Mouse (Mus musculus): ENCODE results near the gene Cers6. TPM values are rescaled to one million over a fixed set of nuclear protein-coding genes. Genes with fewer than 3 reads are reported as not detected.

Cers6 gene
- polyA plus RNA-seq, 1 experiment from 2014 or later = 55.0 TPM

DNA sequence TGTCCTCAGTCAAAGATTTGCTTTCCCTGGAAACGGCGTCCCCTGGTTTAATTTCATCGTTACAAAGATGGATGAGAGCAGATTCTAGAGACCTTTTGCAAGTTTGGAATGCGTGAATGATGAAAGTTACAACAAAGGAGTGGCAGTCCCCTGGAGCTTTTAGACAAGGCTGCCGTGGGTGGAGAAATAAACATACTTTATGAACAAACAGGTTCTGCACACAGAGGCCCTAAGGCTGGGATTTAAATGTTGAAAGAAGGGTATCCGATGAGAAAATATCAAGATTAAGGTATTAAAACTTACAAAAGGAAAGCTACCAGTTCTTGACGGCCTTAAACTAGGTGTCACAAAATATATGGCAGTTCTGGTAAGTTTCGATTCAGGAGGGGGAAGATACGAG is 117.0 kb downstream of the Cers6 start:
- no peaks in the 10 kb centered on the region for H3K27me3 ChIP-seq
- 0 out of 2 replicates have a peak, but pooled peaks cover 11% of the 10 kb centered on the region for H3K4me1 ChIP-seq
- no peak overlapping the region for H3K4me2 ChIP-seq (replicated peaks)
- no peak overlapping the region for H3K4me3 ChIP-seq
- H3K36me3 ChIP-seq = no peaks in the 10 kb centered on the region
- H3K27ac ChIP-seq (replicated peaks) = no peak overlapping the region
- 62% methylated on average over 9 of the region's 9 CpGs for WGBS
- no peak overlapping the region for H3K9ac ChIP-seq (replicated peaks)
- no peak for ATAC-seq (replicated peaks)
- H3K9me3 ChIP-seq = no peaks in the 10 kb centered on the region

DNA sequence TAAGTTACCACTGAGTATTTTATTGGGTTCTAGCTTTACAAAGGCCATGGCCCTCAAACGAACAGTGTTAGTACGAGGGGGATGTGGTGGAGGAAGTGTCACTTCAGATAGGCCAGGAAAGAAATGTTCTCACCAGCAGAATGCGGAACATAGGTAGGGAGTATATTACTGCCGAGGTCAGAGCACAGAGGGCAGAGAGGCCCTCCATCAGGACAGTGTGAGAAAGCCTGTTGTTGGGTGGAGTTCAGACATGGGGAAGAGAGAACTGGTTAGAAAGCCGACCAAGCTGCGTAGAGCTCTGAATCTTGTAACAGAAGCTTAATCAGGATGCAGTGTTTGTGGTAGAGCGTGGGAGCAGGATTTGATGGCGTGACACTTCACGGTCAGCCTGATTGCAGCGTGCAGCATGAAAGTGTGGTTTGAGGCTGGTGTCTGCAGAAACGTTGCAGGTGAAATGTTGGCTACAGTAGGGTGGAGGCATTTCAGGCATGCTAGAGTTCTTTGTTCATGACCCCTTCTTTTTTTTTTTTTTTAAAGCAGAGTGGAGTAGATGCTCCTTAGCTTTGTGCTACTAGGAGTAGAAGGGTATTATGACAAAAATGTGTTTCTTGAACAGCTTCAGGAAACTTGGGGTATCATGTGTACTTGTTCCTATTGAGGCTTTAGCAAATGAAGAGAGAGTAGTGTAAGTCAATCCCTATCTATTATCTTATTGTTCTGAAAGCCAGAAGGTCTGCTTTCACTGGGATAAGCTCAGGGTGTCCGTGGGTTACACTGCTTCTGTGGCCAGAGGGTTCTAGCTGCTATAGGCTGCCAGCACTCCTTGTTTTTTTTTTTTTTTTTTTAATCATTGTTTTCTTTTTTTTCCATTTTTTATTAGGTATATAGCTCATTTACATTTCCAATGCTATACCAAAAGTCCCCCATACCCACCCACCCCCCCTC is 117.7 kb downstream of the Cers6 start:
- Histone ChIP-seq H3K27ac (replicated peaks) (no peak overlapping the region), H3K4me1 (0 out of 2 replicates have a peak, but pooled peaks cover 11% of the 10 kb centered on the region), H3K4me2 (replicated peaks) (no peak overlapping the region), H3K9me3 (no peaks in the 10 kb centered on the region), H3K36me3 (no peaks in the 10 kb centered on the region), H3K9ac (replicated peaks) (no peak overlapping the region), H3K27me3 (no peaks in the 10 kb centered on the region), H3K4me3 (no peak overlapping the region)
- 79% methylated on average over 12 of the region's 12 CpGs for WGBS
- no peak for ATAC-seq (replicated peaks)

DNA sequence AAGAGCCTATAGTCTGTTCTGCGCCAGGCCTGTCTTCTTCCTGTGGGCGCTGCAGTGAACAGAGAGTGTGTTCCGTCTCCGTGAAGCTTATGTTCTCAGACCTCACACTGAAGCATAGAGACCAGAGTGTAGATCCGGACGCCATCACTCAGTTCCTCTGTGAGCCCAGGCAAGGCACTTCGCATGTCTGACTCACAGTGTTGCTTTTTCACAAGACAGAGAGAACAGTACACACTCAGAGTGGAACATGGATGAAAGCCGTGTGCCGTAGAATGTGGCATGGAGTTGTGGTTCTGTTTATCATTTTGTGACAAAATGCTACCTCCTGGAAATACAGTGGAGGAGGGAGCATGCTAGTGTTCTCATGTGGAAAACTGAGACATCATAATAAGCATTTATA is 120.1 kb downstream of the Cers6 start:
- no peak overlapping the region for H3K9ac ChIP-seq (replicated peaks)
- no peaks in the 10 kb centered on the region for H3K9me3 ChIP-seq
- 0 out of 2 replicates have a peak, but pooled peaks cover 11% of the 10 kb centered on the region for H3K4me1 ChIP-seq
- H3K27me3 ChIP-seq = no peaks in the 10 kb centered on the region
- no peak overlapping the region for H3K4me2 ChIP-seq (replicated peaks)
- WGBS = 82% methylated on average over 9 of the region's 9 CpGs
- no peak overlapping the region for H3K4me3 ChIP-seq
- H3K36me3 ChIP-seq = no peaks in the 10 kb centered on the region
- ATAC-seq (replicated peaks) = peak; percentile 28
- H3K27ac ChIP-seq (replicated peaks) = no peak overlapping the region

DNA sequence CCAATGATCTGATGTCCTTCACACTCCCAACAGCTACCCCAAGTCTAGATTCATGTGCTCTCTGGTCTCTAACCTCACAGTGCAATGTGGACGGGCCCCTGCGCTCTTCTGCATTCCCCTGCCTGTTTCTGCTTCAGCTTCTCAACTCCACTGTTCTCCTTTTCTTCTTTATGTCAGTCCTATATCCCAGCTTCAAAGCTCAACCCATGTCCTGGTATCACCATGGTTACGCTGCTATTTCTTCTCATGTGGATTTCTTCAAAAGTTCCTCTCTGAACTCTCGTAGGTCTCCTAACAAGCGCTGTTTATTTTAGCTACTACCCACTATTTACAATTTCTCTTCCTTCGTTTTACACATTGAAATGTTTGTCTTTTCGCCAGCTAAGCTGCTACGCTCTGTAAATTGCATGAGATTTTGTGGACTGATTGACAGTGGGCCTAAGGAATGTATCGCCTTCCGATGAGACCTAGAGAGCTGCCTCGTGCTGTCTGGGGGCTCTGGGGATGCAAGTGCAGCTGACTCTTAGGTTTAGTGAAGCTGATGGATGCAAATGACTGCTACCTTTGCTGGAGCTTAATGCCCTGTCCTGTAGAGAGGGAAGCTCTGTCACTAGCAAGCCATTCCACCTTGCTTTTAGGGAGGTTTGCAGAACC is 120.6 kb downstream of the Cers6 start:
- H3K36me3 ChIP-seq = no peaks in the 10 kb centered on the region
- no peak overlapping the region for H3K4me3 ChIP-seq
- 57% methylated on average over 11 of the region's 11 CpGs for WGBS
- no peaks in the 10 kb centered on the region for H3K9me3 ChIP-seq
- H3K4me1 ChIP-seq = 0 out of 2 replicates have a peak, but pooled peaks cover 11% of the 10 kb centered on the region
- ATAC-seq (replicated peaks) = peak; percentile 59
- H3K9ac ChIP-seq (replicated peaks) = no peak overlapping the region
- no peak overlapping the region for H3K27ac ChIP-seq (replicated peaks)
- no peak overlapping the region for H3K4me2 ChIP-seq (replicated peaks)
- H3K27me3 ChIP-seq = no peaks in the 10 kb centered on the region

DNA sequence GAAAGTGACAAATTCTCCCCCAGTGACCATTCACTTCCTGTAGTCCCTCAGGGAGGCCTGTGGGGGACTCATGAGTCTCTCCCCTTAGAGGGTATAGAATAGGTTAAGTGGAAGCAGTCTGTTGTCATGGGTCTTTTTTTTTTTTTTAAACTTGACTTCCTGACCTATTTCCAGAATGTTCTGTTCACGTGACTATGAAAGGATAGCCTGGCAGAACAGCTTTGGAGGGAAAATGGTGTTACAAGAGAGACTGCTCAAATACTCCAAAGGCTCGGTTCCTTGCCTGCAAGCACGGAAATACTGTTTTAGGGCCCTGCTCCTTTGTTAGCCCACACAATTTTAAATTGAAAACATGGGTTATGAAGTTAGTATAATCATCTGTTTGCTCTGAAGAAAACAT is 121.7 kb downstream of the Cers6 start:
- H3K4me3 ChIP-seq = no peak overlapping the region
- WGBS = 86% methylated on average over 3 of the region's 3 CpGs
- ATAC-seq (replicated peaks) = no peak
- no peaks in the 10 kb centered on the region for H3K27me3 ChIP-seq
- no peak overlapping the region for H3K9ac ChIP-seq (replicated peaks)
- H3K27ac ChIP-seq (replicated peaks) = no peak overlapping the region
- no peak overlapping the region for H3K4me2 ChIP-seq (replicated peaks)
- H3K36me3 ChIP-seq = no peaks in the 10 kb centered on the region
- H3K4me1 ChIP-seq = 0 out of 2 replicates have a peak, but pooled peaks cover 11% of the 10 kb centered on the region
- no peaks in the 10 kb centered on the region for H3K9me3 ChIP-seq

DNA sequence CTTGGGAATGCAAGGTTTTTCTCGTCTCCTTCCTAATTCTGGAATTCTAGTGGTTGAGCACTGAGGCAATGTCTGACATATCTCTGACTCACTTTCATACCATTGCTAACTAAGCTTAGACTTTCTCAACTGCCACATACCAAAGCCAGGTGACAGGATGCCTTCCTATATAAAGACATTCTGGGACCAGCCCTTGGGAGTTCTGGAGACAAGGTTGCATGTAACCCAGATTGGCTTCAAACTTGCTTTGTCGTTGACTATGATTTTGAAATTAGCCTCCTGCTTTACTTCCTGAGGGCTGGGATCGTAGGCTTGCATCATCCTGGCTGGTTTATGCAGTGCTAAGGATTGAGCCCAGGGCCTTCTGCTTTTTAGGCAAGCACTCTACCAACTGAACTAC is 122.2 kb downstream of the Cers6 start:
- WGBS = 91% methylated on average over 3 of the region's 3 CpGs
- no peaks in the 10 kb centered on the region for H3K36me3 ChIP-seq
- ATAC-seq (replicated peaks) = no peak
- no peaks in the 10 kb centered on the region for H3K27me3 ChIP-seq
- H3K4me2 ChIP-seq (replicated peaks) = no peak overlapping the region
- no peak overlapping the region for H3K4me3 ChIP-seq
- H3K9me3 ChIP-seq = no peaks in the 10 kb centered on the region
- H3K9ac ChIP-seq (replicated peaks) = no peak overlapping the region
- no peak overlapping the region for H3K27ac ChIP-seq (replicated peaks)
- 0 out of 2 replicates have a peak, but pooled peaks cover 11% of the 10 kb centered on the region for H3K4me1 ChIP-seq

DNA sequence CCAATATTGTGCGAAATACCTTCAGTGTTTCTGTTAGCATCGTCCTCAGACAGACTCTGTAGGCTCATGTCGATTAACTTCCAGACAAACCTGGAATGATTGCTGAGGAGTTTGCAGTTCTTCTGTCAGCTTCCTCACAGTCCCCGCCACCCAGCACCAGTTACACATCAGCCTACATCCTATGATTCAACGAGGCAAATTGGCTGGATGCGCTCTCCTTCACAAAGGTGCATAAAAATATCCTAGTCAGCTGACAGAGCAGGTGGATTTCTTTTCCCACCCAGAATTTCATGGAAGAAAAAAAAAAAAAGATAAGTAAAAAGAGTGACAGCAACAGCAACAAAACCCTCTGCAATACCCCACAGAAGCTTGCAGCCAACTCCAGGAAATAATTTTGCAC is 127.9 kb downstream of the Cers6 start:
- 91% methylated on average over 6 of the region's 6 CpGs for WGBS
- no peak overlapping the region for H3K4me2 ChIP-seq (replicated peaks)
- H3K27ac ChIP-seq (replicated peaks) = no peak overlapping the region
- H3K9ac ChIP-seq (replicated peaks) = no peak overlapping the region
- no peaks in the 10 kb centered on the region for H3K9me3 ChIP-seq
- no peaks in the 10 kb centered on the region for H3K27me3 ChIP-seq
- H3K4me1 ChIP-seq = peaks cover under 1% of the 10 kb centered on the region
- no peak for ATAC-seq (replicated peaks)
- no peak overlapping the region for H3K4me3 ChIP-seq
- H3K36me3 ChIP-seq = no peaks in the 10 kb centered on the region

DNA sequence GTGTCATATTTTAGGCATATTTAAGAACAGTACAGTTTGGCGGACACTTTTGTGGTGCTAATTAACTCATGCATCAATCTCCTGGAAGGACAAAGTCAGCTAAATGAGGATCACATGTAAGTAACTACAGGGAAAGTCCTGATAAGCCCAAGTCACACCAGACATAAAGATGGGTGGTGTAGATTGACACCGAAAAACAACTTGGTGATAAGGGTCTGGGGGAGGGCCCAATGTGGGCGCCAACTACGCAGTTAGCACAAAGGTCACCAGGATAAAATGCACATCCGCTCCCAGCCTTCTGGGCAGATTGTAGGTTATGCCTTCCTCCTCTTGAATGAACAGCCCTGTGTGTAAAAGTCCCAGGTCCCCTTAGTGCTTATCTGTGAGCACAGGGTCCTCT is 131.4 kb downstream of the Cers6 start:
- H3K4me3 ChIP-seq = no peak overlapping the region
- H3K4me1 ChIP-seq = peaks cover 9% of the 10 kb centered on the region
- no peak overlapping the region for H3K9ac ChIP-seq (replicated peaks)
- H3K4me2 ChIP-seq (replicated peaks) = no peak overlapping the region
- no peaks in the 10 kb centered on the region for H3K27me3 ChIP-seq
- no peaks in the 10 kb centered on the region for H3K36me3 ChIP-seq
- no peak for ATAC-seq (replicated peaks)
- WGBS = 95% methylated on average over 5 of the region's 5 CpGs
- H3K9me3 ChIP-seq = no peaks in the 10 kb centered on the region
- no peak overlapping the region for H3K27ac ChIP-seq (replicated peaks)

DNA sequence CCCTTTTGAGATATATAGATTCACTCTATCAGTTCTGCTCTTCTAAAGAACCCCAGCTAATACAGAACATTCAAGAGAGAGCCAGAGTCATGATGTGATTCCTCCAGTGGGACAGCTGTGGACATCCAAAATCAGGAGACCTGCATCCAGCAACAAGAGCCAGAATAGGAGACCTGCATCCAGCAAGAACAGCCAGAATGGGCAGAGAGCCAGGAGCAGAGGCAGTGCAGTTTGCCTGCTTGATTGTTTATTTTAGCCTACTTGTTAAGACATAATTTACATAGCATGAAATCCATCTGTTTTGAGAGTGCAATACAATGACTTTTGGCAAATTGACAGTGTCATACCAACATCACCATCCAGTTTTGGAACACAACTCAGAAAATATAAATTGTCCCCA is 133.2 kb downstream of the Cers6 start:
- ATAC-seq (replicated peaks) = no peak
- H3K4me1 ChIP-seq = peaks cover 9% of the 10 kb centered on the region
- H3K36me3 ChIP-seq = no peaks in the 10 kb centered on the region
- H3K27me3 ChIP-seq = no peaks in the 10 kb centered on the region
- H3K9ac ChIP-seq (replicated peaks) = no peak overlapping the region
- H3K27ac ChIP-seq (replicated peaks) = 0 out of 2 replicates have a peak overlapping the region, but pooled peaks have one; percentile 25
- no peaks in the 10 kb centered on the region for H3K9me3 ChIP-seq
- H3K4me3 ChIP-seq = no peak overlapping the region
- H3K4me2 ChIP-seq (replicated peaks) = no peak overlapping the region

DNA sequence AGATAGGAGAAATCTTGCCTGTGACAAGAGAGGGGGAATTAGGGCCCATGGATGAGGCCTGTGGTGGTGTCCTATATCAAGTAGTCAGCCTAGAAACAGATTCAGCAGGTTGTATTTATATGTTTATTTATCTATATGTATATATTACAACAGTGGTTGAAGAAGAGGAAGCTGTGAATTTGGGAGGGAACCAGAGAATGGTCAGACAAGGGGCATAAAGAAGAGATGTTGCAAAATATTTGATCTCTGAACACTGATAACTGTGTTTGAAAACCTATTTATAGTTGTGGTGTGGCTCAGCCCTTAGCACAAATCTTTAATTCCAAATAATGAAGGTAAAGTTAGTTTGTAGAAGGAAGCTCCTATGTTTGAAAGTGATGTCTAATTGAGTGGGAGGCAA is 134.5 kb downstream of the Cers6 start:
- H3K36me3 ChIP-seq = no peaks in the 10 kb centered on the region
- no peak overlapping the region for H3K4me2 ChIP-seq (replicated peaks)
- H3K4me3 ChIP-seq = no peak overlapping the region
- no peaks in the 10 kb centered on the region for H3K27me3 ChIP-seq
- no peak overlapping the region for H3K27ac ChIP-seq (replicated peaks)
- H3K4me1 ChIP-seq = peaks cover 9% of the 10 kb centered on the region
- no peak for ATAC-seq (replicated peaks)
- H3K9me3 ChIP-seq = no peaks in the 10 kb centered on the region
- H3K9ac ChIP-seq (replicated peaks) = no peak overlapping the region

DNA sequence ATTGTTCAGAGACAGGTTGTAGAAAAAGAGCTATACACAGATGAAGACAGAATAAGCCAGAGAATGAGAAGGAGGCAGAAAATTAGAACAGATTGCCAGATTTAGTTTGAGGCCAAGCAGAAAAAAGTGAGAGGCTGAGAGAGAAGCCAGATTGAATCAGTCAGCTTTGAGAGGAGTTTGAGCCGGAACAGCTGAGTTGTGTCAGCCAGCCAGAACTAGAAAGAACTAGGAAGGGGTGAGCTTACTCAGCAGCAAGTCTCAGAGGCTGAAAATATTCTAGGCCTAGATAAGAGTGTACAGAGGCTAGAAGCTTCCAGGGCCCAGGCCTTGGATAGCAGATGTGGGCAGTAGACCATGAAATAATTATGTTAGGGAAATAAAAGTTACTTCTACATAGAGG is 135.0 kb downstream of the Cers6 start:
- 74% methylated on average over 1 of the region's 1 CpGs for WGBS
- H3K27ac ChIP-seq (replicated peaks) = no peak overlapping the region
- no peaks in the 10 kb centered on the region for H3K9me3 ChIP-seq
- H3K4me3 ChIP-seq = no peak overlapping the region
- H3K4me1 ChIP-seq = peaks cover 9% of the 10 kb centered on the region
- H3K9ac ChIP-seq (replicated peaks) = no peak overlapping the region
- no peaks in the 10 kb centered on the region for H3K36me3 ChIP-seq
- no peak overlapping the region for H3K4me2 ChIP-seq (replicated peaks)
- H3K27me3 ChIP-seq = no peaks in the 10 kb centered on the region
- no peak for ATAC-seq (replicated peaks)

DNA sequence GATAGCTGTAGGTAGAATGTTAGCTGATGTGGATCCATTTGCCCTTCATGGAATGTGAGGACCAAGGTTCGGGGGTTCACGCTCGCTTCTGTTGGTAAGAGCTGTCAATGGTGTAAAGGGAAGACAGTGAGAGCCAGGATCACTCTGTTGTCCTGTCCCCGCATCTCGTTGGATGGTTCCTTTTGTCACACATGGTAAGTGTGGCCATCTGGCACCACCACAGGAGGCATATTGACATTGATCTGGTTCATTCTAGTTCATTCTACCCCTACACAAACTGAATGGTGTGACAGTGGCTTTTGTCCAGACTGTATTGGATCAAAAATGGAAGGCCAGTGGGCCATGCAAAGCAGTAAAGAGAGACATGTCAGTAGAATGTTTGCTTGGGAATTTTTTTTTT is 142.8 kb downstream of the Cers6 start:
- no peak for ATAC-seq (replicated peaks)
- no peak overlapping the region for H3K27ac ChIP-seq (replicated peaks)

More for the DNA sequence above, 142.8 kb downstream of the Cers6 start:
- WGBS = 60% methylated on average over 5 of the region's 5 CpGs
- Histone ChIP-seq H3K4me1 (no peaks in the 10 kb centered on the region), H3K27me3 (no peaks in the 10 kb centered on the region), H3K9me3 (no peaks in the 10 kb centered on the region), H3K4me2 (replicated peaks) (no peak overlapping the region), H3K4me3 (no peak overlapping the region), H3K9ac (replicated peaks) (no peak overlapping the region), H3K36me3 (no peaks in the 10 kb centered on the region)

Measured in forebrain, embryonic 15.5 days (tissue).